Mouse (Mus musculus): ENCODE measurements at regions not wholly inside any gene's neighbourhood (a gene's known extent, or its start where the extent isn't known, plus 50 kb on each side); places are given as distances from the start of the nearest gene placed in this dataset.

GRCm38 (mm10) chr14:105402556-105402955, 144.2 kb downstream of the Ndfip2 start:
- DNase-seq (ENCODE audit: low spot score in 2 of 2): no peak
- intact Hi-C loops (cut with DNase I): no loop called here

- intact Hi-C loops (cut with DNase I): loop anchor here (1.0 to 2.0 kb wide), 2 partner anchors 501 to 527 kb away; no protein-coding TSS in a partner anchor
- DNase-seq (ENCODE audit: low spot score in 2 of 2): peak; percentile 66 to 80
These were observed 139.1 kb downstream of the Ndfip2 start for GRCm38 (mm10) chr14:105397467-105397866.

GRCm38 (mm10) chr14:105392079-105392813, 133.9 kb downstream of the Ndfip2 start:
- DNase-seq (ENCODE audit: low spot score in 2 of 2): no peak

GRCm38 (mm10) chr14:105391430-105391829, 133.1 kb downstream of the Ndfip2 start:
- DNase-seq (ENCODE audit: low spot score in 2 of 2): no peak
- intact Hi-C loops (cut with DNase I): no loop called here

More at GRCm38 (mm10) chr14:105392079-105392813, 133.9 kb downstream of the Ndfip2 start:
- intact Hi-C loops (cut with DNase I): no loop called here

GRCm38 (mm10) chr14:105385119-105385518, 126.7 kb downstream of the Ndfip2 start:
- intact Hi-C loops (cut with DNase I): no loop called here

GRCm38 (mm10) chr14:105383382-105383781, 125.0 kb downstream of the Ndfip2 start:
- intact Hi-C loops (cut with DNase I): no loop called here
- no peak for DNase-seq (ENCODE audit: low spot score in 2 of 2)

More at GRCm38 (mm10) chr14:105385119-105385518, 126.7 kb downstream of the Ndfip2 start:
- no peak for DNase-seq (ENCODE audit: low spot score in 2 of 2)

- intact Hi-C loops (cut with DNase I): no loop called here
- no peak for DNase-seq (ENCODE audit: low spot score in 2 of 2)
These were observed 121.7 kb downstream of the Ndfip2 start for GRCm38 (mm10) chr14:105380101-105380500.

GRCm38 (mm10) chr14:105377770-105378169, 119.4 kb downstream of the Ndfip2 start:
- intact Hi-C loops (cut with DNase I): no loop called here
- no peak for DNase-seq (ENCODE audit: low spot score in 2 of 2)

GRCm38 (mm10) chr14:105377035-105377621, 118.8 kb downstream of the Ndfip2 start:
- no peak for DNase-seq (ENCODE audit: low spot score in 2 of 2)
- intact Hi-C loops (cut with DNase I): no loop called here

GRCm38 (mm10) chr14:105369637-105370435, 111.5 kb downstream of the Ndfip2 start:
- intact Hi-C loops (cut with DNase I): no loop called here
- no peak for DNase-seq (ENCODE audit: low spot score in 2 of 2)

- intact Hi-C loops (cut with DNase I): no loop called here
- no peak for DNase-seq (ENCODE audit: low spot score in 2 of 2)
These were observed 102.2 kb downstream of the Ndfip2 start for GRCm38 (mm10) chr14:105360530-105360929.

- no peak for DNase-seq (ENCODE audit: low spot score in 2 of 2)
- intact Hi-C loops (cut with DNase I): no loop called here
These were observed 101.5 kb downstream of the Ndfip2 start for GRCm38 (mm10) chr14:105359829-105360228.

Small RNAs in the stretch of these regions (microRNA-seq; reads per million reads assigned to microRNA genes)
- gene Gm22406: 0 reads per million in 2 experiments
- 0 reads per million in 2 experiments for gene Mir6390
